Mouse (Mus musculus): ENCODE measurements around the gene Ifitm5. TPM values are rescaled to one million over a fixed set of nuclear protein-coding genes. Genes with fewer than 3 reads are reported as not detected.
"Not testable (repeated sequence)": the region's sequence is repeated elsewhere in the genome, so short reads cannot be mapped to it uniquely, and the experiment has no call there.

Gene Ifitm5
- polyA plus RNA-seq, 1 experiment = 1.8 TPM

- peaks cover 5% of the 10 kb centered on the region for H3K4me1 ChIP-seq (ENCODE audit: control insufficient read depth, insufficient read depth, low read length)
- H3K36me3 ChIP-seq (ENCODE audit: control insufficient read depth, insufficient read depth, low read length, poor library complexity, severe bottlenecking) = no peaks in the 10 kb centered on the region; the same call in 1 of the 2 replicates
- peak overlapping the region; percentile 94; the same call in 1 of the 2 replicates for H3K27ac ChIP-seq (ENCODE audit: insufficient read depth, low read length)
- H3K27me3 ChIP-seq (ENCODE audit: control insufficient read depth, insufficient read depth, low read length, poor library complexity, severe bottlenecking) = no peaks in the 10 kb centered on the region
- TF ChIP-seq CTCF (IDR thresholded peaks at IDR 0.05; ENCODE audit: low read depth, low read length) (no peak), EP300 (IDR thresholded peaks at IDR 0.05; ENCODE audit: insufficient read depth, low read depth, low read length) (0 out of 2 replicates have a peak, but pooled peaks have one; percentile 32)
- H3K4me3 ChIP-seq (ENCODE audit: low read depth, low read length) = no peak overlapping the region
- no peaks in the 10 kb centered on the region for H3K9me3 ChIP-seq (replicated peaks; ENCODE audit: control insufficient read depth, insufficient read depth, low read length, poor library complexity, severe bottlenecking)
- 0 out of 2 replicates have a peak overlapping the region, but pooled peaks have one; percentile 3 for H3K9ac ChIP-seq (ENCODE audit: low read depth, poor library complexity, severe bottlenecking)
Measured at GRCm38 (mm10) chr7:140975465-140975864, 25.4 kb upstream of the Ifitm5 start.

GRCm38 (mm10) chr7:140974940-140975339, 24.8 kb upstream of the Ifitm5 start:
- 0 out of 2 replicates have a peak overlapping the region, but pooled peaks have one; percentile 3 for H3K9ac ChIP-seq (ENCODE audit: low read depth, poor library complexity, severe bottlenecking)
- no peaks in the 10 kb centered on the region for H3K9me3 ChIP-seq (replicated peaks; ENCODE audit: control insufficient read depth, insufficient read depth, low read length, poor library complexity, severe bottlenecking)
- peaks cover under 1% of the 10 kb centered on the region; the same call in 1 of the 2 replicates for H3K36me3 ChIP-seq (ENCODE audit: control insufficient read depth, insufficient read depth, low read length, poor library complexity, severe bottlenecking)
- no peak for TF ChIP-seq EP300 (IDR thresholded peaks at IDR 0.05; ENCODE audit: insufficient read depth, low read depth, low read length)
- no peak for TF ChIP-seq POLR2A (IDR thresholded peaks at IDR 0.05; ENCODE audit: insufficient read depth, low read length)
- TF ChIP-seq CTCF (IDR thresholded peaks at IDR 0.05; ENCODE audit: low read depth, low read length) = no peak
- H3K27me3 ChIP-seq (ENCODE audit: control insufficient read depth, insufficient read depth, low read length, poor library complexity, severe bottlenecking) = no peaks in the 10 kb centered on the region
- peaks cover 5% of the 10 kb centered on the region for H3K4me1 ChIP-seq (ENCODE audit: control insufficient read depth, insufficient read depth, low read length)
- H3K4me3 ChIP-seq (ENCODE audit: low read depth, low read length) = no peak overlapping the region
- peak overlapping the region; percentile 94 for H3K27ac ChIP-seq (ENCODE audit: insufficient read depth, low read length)

- H3K9ac ChIP-seq (ENCODE audit: low read depth, poor library complexity, severe bottlenecking) = no peak overlapping the region
- TF ChIP-seq EP300 (IDR thresholded peaks at IDR 0.05; ENCODE audit: insufficient read depth, low read depth, low read length) = no peak
- TF ChIP-seq POLR2A (IDR thresholded peaks at IDR 0.05; ENCODE audit: insufficient read depth, low read length) = no peak
- TF ChIP-seq CTCF (IDR thresholded peaks at IDR 0.05; ENCODE audit: low read depth, low read length) = no peak
- H3K9me3 ChIP-seq (replicated peaks; ENCODE audit: control insufficient read depth, insufficient read depth, low read length, poor library complexity, severe bottlenecking) = no peaks in the 10 kb centered on the region
- no peaks in the 10 kb centered on the region for H3K27me3 ChIP-seq (ENCODE audit: control insufficient read depth, insufficient read depth, low read length, poor library complexity, severe bottlenecking)
- peaks cover 5% of the 10 kb centered on the region for H3K4me1 ChIP-seq (ENCODE audit: control insufficient read depth, insufficient read depth, low read length)
- H3K4me3 ChIP-seq (ENCODE audit: low read depth, low read length) = no peak overlapping the region
- peaks cover 2% of the 10 kb centered on the region; the same call in 1 of the 2 replicates for H3K36me3 ChIP-seq (ENCODE audit: control insufficient read depth, insufficient read depth, low read length, poor library complexity, severe bottlenecking)
- H3K27ac ChIP-seq (ENCODE audit: insufficient read depth, low read length) = peak overlapping the region; percentile 52
Measured at GRCm38 (mm10) chr7:140973396-140974165, 23.5 kb upstream of the Ifitm5 start.

GRCm38 (mm10) chr7:140971479-140972171, 21.5 kb upstream of the Ifitm5 start:
- H3K4me3 ChIP-seq (ENCODE audit: low read depth, low read length) = no peak overlapping the region
- peak overlapping the region; percentile 78 for H3K27ac ChIP-seq (ENCODE audit: insufficient read depth, low read length)
- peak overlapping the region; percentile 21; the same call in 1 of the 2 replicates for H3K9ac ChIP-seq (ENCODE audit: low read depth, poor library complexity, severe bottlenecking)
- H3K27me3 ChIP-seq (ENCODE audit: control insufficient read depth, insufficient read depth, low read length, poor library complexity, severe bottlenecking) = no peaks in the 10 kb centered on the region
- TF ChIP-seq POLR2A (IDR thresholded peaks at IDR 0.05; ENCODE audit: insufficient read depth, low read length) = no peak
- TF ChIP-seq CTCF (IDR thresholded peaks at IDR 0.05; ENCODE audit: low read depth, low read length) = no peak
- TF ChIP-seq EP300 (IDR thresholded peaks at IDR 0.05; ENCODE audit: insufficient read depth, low read depth, low read length) = 0 out of 2 replicates have a peak, but pooled peaks have one; percentile 4
- H3K9me3 ChIP-seq (replicated peaks; ENCODE audit: control insufficient read depth, insufficient read depth, low read length, poor library complexity, severe bottlenecking) = no peaks in the 10 kb centered on the region
- H3K36me3 ChIP-seq (ENCODE audit: control insufficient read depth, insufficient read depth, low read length, poor library complexity, severe bottlenecking) = peaks cover 2% of the 10 kb centered on the region; the same call in 1 of the 2 replicates
- H3K4me1 ChIP-seq (ENCODE audit: control insufficient read depth, insufficient read depth, low read length) = peaks cover 5% of the 10 kb centered on the region

- Histone ChIP-seq H3K36me3 (ENCODE audit: control insufficient read depth, insufficient read depth, low read length, poor library complexity, severe bottlenecking) (peaks cover 2% of the 10 kb centered on the region; the same call in 1 of the 2 replicates), H3K4me1 (ENCODE audit: control insufficient read depth, insufficient read depth, low read length) (peaks cover 5% of the 10 kb centered on the region), H3K9ac (ENCODE audit: low read depth, poor library complexity, severe bottlenecking) (no peak overlapping the region), H3K27ac (ENCODE audit: insufficient read depth, low read length) (peak overlapping the region; percentile 78), H3K4me3 (ENCODE audit: low read depth, low read length) (peak overlapping the region; percentile 29), H3K27me3 (ENCODE audit: control insufficient read depth, insufficient read depth, low read length, poor library complexity, severe bottlenecking) (no peaks in the 10 kb centered on the region), H3K9me3 (replicated peaks; ENCODE audit: control insufficient read depth, insufficient read depth, low read length, poor library complexity, severe bottlenecking) (no peaks in the 10 kb centered on the region)
- TF ChIP-seq CTCF (IDR thresholded peaks at IDR 0.05; ENCODE audit: low read depth, low read length) (no peak), EP300 (IDR thresholded peaks at IDR 0.05; ENCODE audit: insufficient read depth, low read depth, low read length) (no peak), POLR2A (IDR thresholded peaks at IDR 0.05; ENCODE audit: insufficient read depth, low read length) (no peak)
Measured at GRCm38 (mm10) chr7:140970931-140971330, 20.8 kb upstream of the Ifitm5 start.

- Histone ChIP-seq H3K4me3 (ENCODE audit: low read depth, low read length) (peak overlapping the region; percentile 58), H3K9ac (ENCODE audit: low read depth, poor library complexity, severe bottlenecking) (peak overlapping the region; percentile 84), H3K27ac (ENCODE audit: insufficient read depth, low read length) (peak overlapping the region; percentile 43; the same call in 1 of the 2 replicates)
- not testable (repeated sequence) for H3K36me3 ChIP-seq (ENCODE audit: control insufficient read depth, insufficient read depth, low read length, poor library complexity, severe bottlenecking); H3K9me3 ChIP-seq (replicated peaks; ENCODE audit: control insufficient read depth, insufficient read depth, low read length, poor library complexity, severe bottlenecking); H3K4me1 ChIP-seq (ENCODE audit: control insufficient read depth, insufficient read depth, low read length); H3K27me3 ChIP-seq (ENCODE audit: control insufficient read depth, insufficient read depth, low read length, poor library complexity, severe bottlenecking)
Measured at GRCm38 (mm10) chr7:140968710-140969109, 18.6 kb upstream of the Ifitm5 start.

Measured in ES-Bruce4 (cell line).